Mouse (Mus musculus) liver, embryonic 14.5 days (tissue): ENCODE measurements around the gene Rcvrn.

Experiments used
- CTCF ChIP-seq: IDR thresholded peaks from 2 replicates; pipeline ENCODE4 v1.5.1; 2016; ENCODE audit warnings: antibody characterized with exemption, low read depth, control low read depth
- EP300 ChIP-seq: IDR thresholded peaks from 2 replicates; pipeline ENCODE4 v1.6.1; 2016; ENCODE audit warnings: antibody characterized with exemption, low read depth

DNA sequence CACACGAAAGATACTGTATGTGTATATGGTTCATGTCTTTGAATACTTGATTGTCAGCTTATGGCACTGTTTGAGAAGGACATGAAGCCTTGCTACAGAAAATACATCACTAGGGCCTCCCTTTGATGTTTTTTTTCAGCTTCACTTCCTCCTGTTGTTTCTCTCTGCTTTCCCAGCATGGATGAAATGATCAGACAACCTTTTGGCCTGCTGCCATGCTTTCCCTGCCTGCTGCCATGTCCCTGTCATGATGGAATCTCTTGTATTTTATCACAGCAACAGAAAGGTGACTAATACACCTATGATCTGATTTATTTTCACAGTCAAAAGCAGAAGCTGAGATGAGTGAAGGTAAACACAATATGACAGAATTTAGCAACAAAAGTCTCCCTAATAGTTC is 38.6 kb downstream of the Rcvrn start:
- TF ChIP-seq CTCF (no peak), EP300 (no peak)
